ENCODE assay signal across 8 mouse cellular contexts in genomic region chr3:37686751-37687150, GRCm38 (mm10). TPM values are rescaled to one million over a fixed set of nuclear protein-coding genes. Genes with fewer than 3 reads are reported as not detected.
DNase-seq lines count a peak whose midpoint lies in the region; ATAC-seq lines count a peak whose summit lies in the region.

No protein-coding gene starts in this region.

- no peaks in the 10 kb centered on the region for H3K36me3 ChIP-seq in lung, embryonic 15.5 days
- H3K36me3 ChIP-seq in embryonic facial prominence, embryonic 15.5 days: no peaks in the 10 kb centered on the region
- H3K36me3 ChIP-seq in intestine, embryonic 16.5 days (ENCODE audit: control insufficient read depth, insufficient read depth, low read length): no peaks in the 10 kb centered on the region
- no peaks in the 10 kb centered on the region for H3K36me3 ChIP-seq in neural tube, embryonic 15.5 days

- H3K9ac ChIP-seq in lung, embryonic 15.5 days: no peak overlapping the region
- H3K9ac ChIP-seq in embryonic facial prominence, embryonic 15.5 days: no peak overlapping the region
- H3K9ac ChIP-seq in intestine, embryonic 16.5 days (ENCODE audit: low read depth, low read length): peak overlapping the region; percentile 50
- 0 out of 2 replicates have a peak overlapping the region, but pooled peaks have one; percentile 12 for H3K9ac ChIP-seq in neural tube, embryonic 15.5 days (replicated peaks)

- peak overlapping the region; percentile 31 for H3K4me3 ChIP-seq in lung, embryonic 15.5 days
- H3K4me3 ChIP-seq in embryonic facial prominence, embryonic 15.5 days (replicated peaks): peak overlapping the region; percentile 33
- peak overlapping the region; percentile 35 for H3K4me3 ChIP-seq in intestine, embryonic 16.5 days (ENCODE audit: low read length)
- peak overlapping the region; percentile 28 for H3K4me3 ChIP-seq in neural tube, embryonic 15.5 days (replicated peaks)

- peak overlapping the region; percentile 58 for H3K4me2 ChIP-seq in lung, embryonic 15.5 days
- H3K4me2 ChIP-seq in embryonic facial prominence, embryonic 15.5 days (replicated peaks): peak overlapping the region; percentile 61
- H3K4me2 ChIP-seq in intestine, embryonic 16.5 days (ENCODE audit: low read depth, low read length): peak overlapping the region; percentile 63
- H3K4me2 ChIP-seq in neural tube, embryonic 15.5 days: peak overlapping the region; percentile 58

- H3K9me3 ChIP-seq in lung, embryonic 15.5 days: no peaks in the 10 kb centered on the region
- H3K9me3 ChIP-seq in embryonic facial prominence, embryonic 15.5 days (replicated peaks): no peaks in the 10 kb centered on the region
- no peaks in the 10 kb centered on the region for H3K9me3 ChIP-seq in intestine, embryonic 16.5 days (ENCODE audit: control insufficient read depth, low read length)
- H3K9me3 ChIP-seq in neural tube, embryonic 15.5 days (replicated peaks): no peaks in the 10 kb centered on the region

- peak overlapping the region; percentile 91 for H3K27ac ChIP-seq in lung, embryonic 15.5 days
- peak overlapping the region; percentile 52; the same call in 1 of the 2 replicates for H3K27ac ChIP-seq in embryonic facial prominence, embryonic 15.5 days (replicated peaks)
- H3K27ac ChIP-seq in intestine, embryonic 16.5 days (ENCODE audit: low read length): peak overlapping the region; percentile 53; the same call in 1 of the 2 replicates
- no peak overlapping the region for H3K27ac ChIP-seq in neural tube, embryonic 15.5 days (replicated peaks)

- no peak for DNase-seq in lung, postnatal 14 days
- DNase-seq in adrenal gland, postnatal 10 days: no peak
- DNase-seq in gastrocnemius, adult 8-10 months (ENCODE audit: low spot score in 2 of 2): no peak
- no peak for DNase-seq in layer of hippocampus, adult 9-11 months

- no peaks in the 10 kb centered on the region; the same call in 1 of the 2 replicates for H3K27me3 ChIP-seq in lung, embryonic 15.5 days
- no peaks in the 10 kb centered on the region for H3K27me3 ChIP-seq in embryonic facial prominence, embryonic 15.5 days
- H3K27me3 ChIP-seq in intestine, embryonic 16.5 days (replicated peaks; ENCODE audit: control insufficient read depth, insufficient read depth, low read length): no peaks in the 10 kb centered on the region
- peaks cover 5% of the 10 kb centered on the region; the same call in 1 of the 2 replicates for H3K27me3 ChIP-seq in neural tube, embryonic 15.5 days (replicated peaks)

- peaks cover 35% of the 10 kb centered on the region for H3K4me1 ChIP-seq in lung, embryonic 15.5 days
- H3K4me1 ChIP-seq in embryonic facial prominence, embryonic 15.5 days: peaks cover 16% of the 10 kb centered on the region
- peaks cover 15% of the 10 kb centered on the region for H3K4me1 ChIP-seq in intestine, embryonic 16.5 days (ENCODE audit: control insufficient read depth, insufficient read depth, low read length)
- H3K4me1 ChIP-seq in neural tube, embryonic 15.5 days: peaks cover 9% of the 10 kb centered on the region; the same call in 1 of the 2 replicates

- ATAC-seq in lung, embryonic 15.5 days (ENCODE audit: borderline replicate concordance, extremely low read depth, low FRiP score, low TSS enrichment): no peak
- no peak for ATAC-seq in embryonic facial prominence, embryonic 15.5 days (ENCODE audit: insufficient number of reproducible peaks, low FRiP score, low TSS enrichment, low read depth)
- ATAC-seq in intestine, embryonic 16.5 days: peak; percentile 15; the same call in 1 of the 2 replicates
- ATAC-seq in neural tube, embryonic 15.5 days (ENCODE audit: low FRiP score): no peak

- WGBS in lung, embryonic 15.5 days: 20% methylated on average over 6 of the region's 6 CpGs
- 22% methylated on average over 6 of the region's 6 CpGs for WGBS in embryonic facial prominence, embryonic 15.5 days
- 25% methylated on average over 6 of the region's 6 CpGs for WGBS in intestine, embryonic 16.5 days
- WGBS in neural tube, embryonic 15.5 days: 30% methylated on average over 6 of the region's 6 CpGs

RNA-seq across cellular contexts. Expression of gene Gm5148, which starts 37.5 kb away (rescaled TPM):
- polyA plus RNA-seq in lung, embryonic 15.5 days (2015; fragmentation: Nextera tagmentation; extraction: Ambion mirVana): 4.7 and 5.8 TPM in 2 replicates
- 5.4 and 6.8 TPM in 2 replicates for polyA plus RNA-seq in embryonic facial prominence, embryonic 15.5 days (2015; fragmentation: Nextera tagmentation; extraction: Ambion mirVana)
- 4.0 and 5.9 TPM in 2 replicates for polyA plus RNA-seq in intestine, embryonic 16.5 days (2015; fragmentation: Nextera tagmentation; extraction: Ambion mirVana)
- polyA plus RNA-seq in neural tube, embryonic 15.5 days (2015; fragmentation: Nextera tagmentation; extraction: Ambion mirVana): 9.2 and 15.2 TPM in 2 replicates
- total RNA-seq in adrenal gland, postnatal 10 days (2021): 1 to 10 TPM in 1 of 2 experiments, under 1 TPM in 1; 0.39 to 1.1 TPM
- total RNA-seq in gastrocnemius, adult 8-10 months (2022): under 1 TPM in 1 of 4 experiments, not detected in 3; 0.45 TPM

RNA-seq across cellular contexts. Expression of gene Spry1, which starts 47.0 kb away (rescaled TPM):
- 15.8 and 16.7 TPM in 2 replicates for polyA plus RNA-seq in lung, embryonic 15.5 days (2015; fragmentation: Nextera tagmentation; extraction: Ambion mirVana)
- polyA plus RNA-seq in embryonic facial prominence, embryonic 15.5 days (2015; fragmentation: Nextera tagmentation; extraction: Ambion mirVana): 17.0 and 18.7 TPM in 2 replicates
- polyA plus RNA-seq in intestine, embryonic 16.5 days (2015; fragmentation: Nextera tagmentation; extraction: Ambion mirVana): 11.3 and 13.4 TPM in 2 replicates
- polyA plus RNA-seq in neural tube, embryonic 15.5 days (2015; fragmentation: Nextera tagmentation; extraction: Ambion mirVana): 5.9 and 6.3 TPM in 2 replicates
- total RNA-seq in adrenal gland, postnatal 10 days (2021): 10 to 100 TPM; 25.1 to 30.2 TPM
- 10 to 100 TPM; 10.9 to 18.4 (median 12.4) TPM for total RNA-seq in gastrocnemius, adult 8-10 months (2022)

Comparison
In these comparisons a context has a peak if more than half of its experiments do, and no peak if none do; other contexts are left out.
1. H3K9ac ChIP-seq: peak in intestine, embryonic 16.5 days (single experiment) and neural tube, embryonic 15.5 days (single experiment); none in lung, embryonic 15.5 days (single experiment) and embryonic facial prominence, embryonic 15.5 days (single experiment).
2. Peak in every context shown above with its lines, with median percentiles within 50 percentile points of each other: H3K4me2 ChIP-seq and H3K4me3 ChIP-seq.